Mouse (Mus musculus): ENCODE measurements around the gene Ctnnbl1. TPM values are rescaled to one million over a fixed set of nuclear protein-coding genes. Genes with fewer than 3 reads are reported as not detected.
A peak's percentile ranks its signal among the peaks of the same experiment; 100 is the strongest.

Ctnnbl1 gene
- total RNA-seq, 2 experiments from 2014 or later, result 9.7 to 12.8 TPM

DNA sequence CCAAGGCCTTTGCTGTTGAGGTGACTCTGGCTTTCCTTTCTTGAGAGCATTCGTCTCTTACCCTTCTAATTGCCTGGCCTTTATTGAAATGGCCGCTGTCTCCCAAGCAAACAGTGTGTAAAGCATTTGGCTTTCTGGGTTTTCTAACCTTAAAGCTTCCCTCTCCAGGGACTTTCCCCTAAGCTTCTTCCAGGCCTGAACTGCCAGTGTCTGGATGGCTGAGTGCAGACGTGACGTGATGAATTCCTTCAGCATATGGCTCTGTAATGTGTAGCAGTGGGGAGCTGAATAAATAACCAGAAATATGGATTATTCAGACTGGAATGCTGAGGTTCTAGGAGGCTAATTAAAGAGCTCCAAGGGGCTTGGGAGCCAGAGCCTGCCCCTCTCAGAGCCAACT lies 84.1 kb downstream of the Ctnnbl1 start:
- no peak for DNase-seq

DNA sequence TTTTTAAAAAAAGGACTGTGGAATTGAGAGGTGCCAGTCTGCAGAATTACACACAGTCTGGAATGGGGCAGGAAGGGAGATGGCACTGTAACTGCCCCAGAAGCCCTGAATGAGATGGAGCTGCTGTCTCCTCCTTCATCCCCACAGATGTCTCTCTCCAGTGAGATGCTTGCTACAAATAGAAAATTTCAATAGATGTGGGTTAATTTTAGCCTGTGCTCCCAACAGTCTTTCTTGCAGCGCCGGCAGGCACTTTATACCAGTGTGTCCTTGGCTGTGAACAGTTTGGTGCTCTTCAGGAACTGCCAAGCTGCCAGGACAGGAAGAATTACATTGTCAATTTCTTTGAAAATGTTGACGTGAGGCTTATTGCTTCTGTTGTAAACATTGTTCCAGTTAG lies 86.3 kb downstream of the Ctnnbl1 start:
- DNase-seq, result no peak

DNA sequence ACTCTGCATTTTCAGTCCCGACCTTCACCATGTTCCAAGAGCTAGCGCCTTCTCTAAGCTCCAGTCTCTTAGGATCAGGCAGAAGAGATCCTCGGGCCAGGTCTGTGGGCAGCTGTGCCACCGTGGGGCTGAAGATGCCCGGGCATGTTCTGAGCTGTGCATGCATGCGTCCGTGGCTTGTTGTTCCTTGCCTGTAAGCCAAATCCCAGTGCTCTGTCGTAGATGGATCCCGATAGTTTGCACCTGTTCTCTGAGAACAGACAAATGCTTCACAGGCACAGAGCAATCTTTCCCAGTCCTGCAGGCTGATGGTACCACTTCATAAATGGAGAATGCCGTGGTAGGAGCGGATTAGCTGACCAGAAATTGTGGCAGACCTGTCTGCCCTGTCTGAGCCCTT lies 87.0 kb downstream of the Ctnnbl1 start:
- DNase-seq, result no peak

DNA sequence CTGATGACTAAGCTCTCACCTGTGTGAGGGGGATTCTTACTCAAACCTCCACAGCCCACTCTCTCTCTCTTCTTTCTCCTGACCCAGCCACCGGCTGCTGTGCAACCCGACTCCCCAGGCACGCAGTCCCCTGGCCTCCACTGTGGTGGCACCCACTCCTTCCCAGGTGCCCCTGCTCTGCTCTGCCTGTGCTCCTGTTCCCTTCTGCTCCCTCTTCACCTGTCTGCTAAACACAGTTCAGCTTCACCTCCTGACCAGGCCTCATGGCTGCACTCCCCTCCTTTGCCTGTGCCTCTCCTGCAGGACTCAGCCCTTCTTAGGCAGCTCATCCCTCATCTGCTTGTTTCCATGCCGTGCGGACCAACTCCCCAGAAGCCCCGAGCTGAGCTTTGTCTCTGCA lies 92.9 kb downstream of the Ctnnbl1 start:
- DNase-seq, result no peak

DNA sequence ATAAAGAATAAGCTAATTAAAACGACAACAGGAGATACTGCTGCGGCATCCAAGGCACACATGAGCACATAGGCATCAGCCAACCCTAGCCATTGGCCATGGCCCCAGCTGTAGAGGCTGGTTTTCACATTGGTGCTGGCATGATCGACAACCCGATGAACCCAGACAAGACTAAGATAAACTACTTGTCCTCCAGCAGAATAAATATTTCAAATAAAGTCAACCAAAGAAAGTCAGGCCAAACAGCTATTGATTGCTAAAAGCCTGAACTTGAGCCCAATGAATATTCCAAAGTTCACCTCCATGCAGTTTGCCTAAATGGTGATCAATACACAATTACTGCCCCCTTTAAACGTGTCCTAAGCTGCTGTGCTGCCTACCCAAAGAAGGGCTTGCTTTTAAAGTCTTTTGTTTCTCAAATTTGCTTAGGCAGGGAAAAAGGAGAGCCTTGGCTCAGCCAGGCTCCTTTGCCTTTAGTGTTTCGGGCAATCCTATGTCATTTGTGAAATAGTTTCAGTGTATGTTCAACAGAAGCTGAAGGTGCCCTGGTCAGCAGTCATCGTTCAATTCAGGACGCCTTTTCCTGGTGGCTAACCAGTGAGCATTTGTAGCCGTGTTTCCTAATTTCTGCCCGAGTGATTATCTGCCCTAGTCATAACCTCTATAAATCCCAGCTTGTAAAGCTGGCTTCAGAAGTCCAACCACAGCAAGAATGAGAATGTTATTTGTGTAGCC lies 93.6 kb downstream of the Ctnnbl1 start:
- no peak for DNase-seq

DNA sequence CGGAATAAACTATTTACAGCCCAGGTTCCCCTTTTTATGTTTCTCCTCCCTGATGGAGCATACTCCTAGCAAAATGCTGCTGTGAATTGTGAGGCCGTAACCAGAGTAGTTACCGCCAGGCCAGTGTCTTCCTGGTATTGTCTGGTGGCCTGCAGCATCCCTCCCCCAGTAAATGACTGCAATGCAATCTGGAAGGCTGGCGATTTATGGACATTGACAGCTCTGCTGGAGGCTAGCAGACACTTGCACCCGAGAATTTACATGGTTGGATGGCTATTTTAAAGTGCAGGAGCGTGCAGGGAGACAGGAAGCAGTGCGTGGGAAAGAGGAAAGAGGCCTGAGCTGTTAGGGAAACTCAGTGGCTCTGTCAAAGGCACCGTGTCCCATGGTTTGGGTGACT lies 99.8 kb downstream of the Ctnnbl1 start:
- DNase-seq, result no peak

DNA sequence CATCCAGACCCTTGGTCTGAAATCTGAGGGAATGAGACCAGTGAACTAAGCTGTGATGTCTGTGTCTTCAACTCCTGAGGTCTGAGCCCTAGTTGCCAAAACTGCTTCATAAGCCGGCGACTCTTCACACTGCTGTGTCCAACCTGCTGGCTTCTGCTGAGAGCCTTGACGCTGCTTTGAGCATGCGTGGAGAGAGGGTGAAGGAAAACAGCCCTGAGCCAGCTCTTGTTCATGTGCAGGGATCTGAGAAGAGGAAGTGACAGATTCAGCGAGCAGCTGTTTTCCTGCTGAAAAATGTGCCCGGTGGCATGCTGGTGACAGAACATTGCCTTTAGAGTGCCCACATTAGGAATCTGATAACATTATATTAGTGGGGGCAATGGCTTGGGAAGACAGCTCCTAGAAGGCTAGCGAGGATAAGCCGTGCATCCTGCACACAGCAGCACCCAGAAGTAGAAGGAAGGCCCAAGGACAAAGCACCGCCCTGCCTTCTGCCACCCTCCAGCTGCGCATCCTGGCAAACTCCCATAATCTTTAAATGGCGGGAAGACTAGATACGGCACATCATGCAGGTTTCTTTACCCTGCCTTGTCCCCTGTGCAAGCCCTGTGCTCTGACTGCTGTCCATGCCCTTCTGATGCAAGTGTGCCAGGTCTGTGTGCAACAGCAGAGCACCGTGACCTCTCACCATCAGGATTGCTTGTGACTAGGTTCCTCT lies 101.2 kb downstream of the Ctnnbl1 start:
- DNase-seq, result no peak

DNA sequence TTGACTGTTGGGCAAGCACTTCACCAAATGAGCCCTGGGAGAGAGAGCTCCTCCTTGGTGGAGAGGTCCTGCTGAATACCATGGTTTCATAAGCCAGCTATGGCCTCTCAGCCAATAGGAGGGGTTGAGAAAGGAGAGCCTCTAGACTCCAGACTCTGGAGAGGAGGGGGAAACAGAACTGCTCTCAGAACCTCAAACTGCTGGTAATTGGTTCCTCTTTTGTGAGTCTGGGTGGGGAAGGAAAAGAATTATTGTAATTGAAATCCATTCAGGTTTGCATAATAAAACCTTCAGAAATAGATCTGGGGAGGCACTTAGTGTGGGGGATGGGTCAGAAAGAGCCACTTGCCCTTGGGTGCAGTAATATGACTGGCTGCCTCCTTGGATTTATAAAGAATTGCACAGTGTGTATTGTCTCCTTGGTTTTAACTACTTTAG lies 103.5 kb downstream of the Ctnnbl1 start:
- DNase-seq, result no peak

DNA sequence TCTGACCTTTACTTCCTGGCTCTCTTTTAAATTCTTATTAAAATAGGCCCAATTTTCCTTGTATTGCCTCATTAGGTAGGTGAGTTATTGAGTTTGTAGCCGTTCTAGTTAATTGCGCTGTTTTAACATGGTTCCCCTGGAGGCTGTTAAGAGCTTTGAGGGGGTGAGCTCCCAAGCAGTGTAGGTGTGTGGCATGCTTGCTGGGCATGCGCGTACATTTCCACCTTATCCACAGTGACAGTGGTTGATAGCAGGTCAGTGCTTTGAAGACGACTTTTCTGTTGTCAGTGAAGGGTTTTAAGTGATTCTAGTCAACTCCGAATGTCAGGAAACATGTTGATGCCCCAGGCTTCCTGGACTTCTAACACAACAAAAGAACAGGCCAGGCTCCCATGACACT lies 103.9 kb downstream of the Ctnnbl1 start:
- no peak for DNase-seq

DNA sequence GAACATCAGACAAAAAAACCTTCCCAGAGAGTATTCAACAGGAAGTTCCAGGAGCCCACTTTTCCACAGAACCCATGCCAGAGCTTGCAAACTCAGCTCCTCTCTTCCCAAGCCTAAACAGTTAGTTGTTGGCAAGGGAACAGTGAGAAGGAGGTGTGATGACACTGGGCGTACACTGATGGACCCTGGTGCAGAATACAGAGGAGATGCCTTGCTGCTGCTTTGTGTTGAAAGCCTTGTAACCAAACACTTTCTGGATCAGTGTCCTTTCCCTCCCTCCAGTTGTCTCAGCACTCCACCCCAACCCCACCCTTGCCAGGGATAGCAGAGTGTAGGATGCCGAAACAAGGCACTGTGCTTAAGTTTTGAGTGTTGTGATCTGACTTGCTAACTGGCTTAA lies 107.5 kb downstream of the Ctnnbl1 start:
- DNase-seq, result no peak

DNA sequence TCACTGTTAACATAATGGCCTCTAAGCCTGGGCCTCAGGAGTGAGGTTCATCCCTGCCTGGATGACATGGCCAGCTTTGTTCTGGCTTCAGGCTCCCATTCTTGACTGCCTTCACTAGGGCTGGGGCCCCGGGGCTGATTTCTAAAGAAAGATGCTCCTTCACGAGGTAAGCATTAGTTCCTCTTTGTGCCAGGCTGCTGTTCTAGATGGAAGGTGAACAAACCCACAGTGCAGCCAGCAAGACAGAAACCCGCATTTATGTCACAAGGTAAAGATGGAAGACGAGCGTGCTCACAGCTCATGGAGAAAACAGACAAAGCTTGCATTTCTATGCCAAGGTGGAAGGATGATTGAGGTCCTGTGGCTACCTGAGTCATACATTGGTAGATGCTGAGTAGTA lies 108.6 kb downstream of the Ctnnbl1 start:
- no peak for DNase-seq

DNA sequence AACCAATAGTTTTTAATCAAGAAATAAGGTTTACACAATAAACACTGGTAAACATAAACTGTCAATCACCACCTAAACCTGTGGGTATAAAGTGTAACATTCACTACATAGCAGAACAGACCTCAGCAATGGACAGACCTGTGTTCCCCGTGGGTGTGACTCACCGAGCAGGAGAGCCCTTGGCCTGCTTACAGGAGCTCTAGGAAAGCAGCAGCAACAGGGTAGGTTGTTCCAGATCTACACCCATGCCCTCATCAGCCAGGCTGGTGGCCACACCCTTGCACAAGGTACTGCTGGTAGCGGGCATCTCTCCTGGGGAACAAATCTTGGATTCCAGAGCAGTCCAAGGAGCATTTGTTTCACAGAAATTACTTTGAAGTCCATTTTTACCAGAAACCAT lies 115.9 kb downstream of the Ctnnbl1 start:
- DNase-seq, result no peak

DNA sequence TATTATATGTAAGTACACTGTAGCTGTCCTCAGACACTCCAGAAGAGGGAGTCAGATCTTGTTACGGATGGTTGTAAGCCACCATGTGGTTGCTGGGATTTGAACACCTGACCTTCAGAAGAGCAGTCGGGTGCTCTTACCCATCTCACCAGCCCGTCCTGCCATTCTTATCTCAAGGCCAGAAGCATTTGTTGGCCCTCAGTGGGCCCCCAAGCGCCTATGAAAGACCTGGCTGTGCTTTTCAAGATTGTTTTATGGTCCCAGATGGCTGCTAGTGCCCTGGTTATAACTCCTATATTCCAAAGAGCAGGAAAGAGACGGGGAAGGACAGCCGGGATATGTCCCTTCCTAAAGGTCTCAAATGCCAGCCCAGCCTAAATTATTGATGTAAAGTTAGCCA lies 118.6 kb downstream of the Ctnnbl1 start:
- DNase-seq, result no peak

DNA sequence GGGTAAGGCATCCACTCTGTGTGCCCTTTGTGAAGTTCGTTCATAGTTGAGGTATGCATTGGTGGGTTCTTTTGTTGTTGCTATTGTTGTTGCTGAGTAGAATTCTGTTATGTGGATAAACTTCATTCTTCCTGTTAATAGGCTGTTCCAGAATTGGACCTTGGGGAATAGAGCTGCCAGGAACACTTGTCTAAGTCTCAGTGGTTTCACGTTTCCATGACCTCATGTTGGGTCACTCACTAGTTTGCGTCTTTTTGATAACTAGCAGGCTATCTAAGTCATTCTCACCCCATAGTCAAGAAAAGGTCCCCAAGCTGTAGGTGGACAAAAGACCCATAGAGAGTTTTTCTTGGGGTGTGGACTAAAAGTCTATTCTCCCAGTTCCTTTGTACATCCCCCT lies 120.3 kb downstream of the Ctnnbl1 start:
- no peak for DNase-seq

DNA sequence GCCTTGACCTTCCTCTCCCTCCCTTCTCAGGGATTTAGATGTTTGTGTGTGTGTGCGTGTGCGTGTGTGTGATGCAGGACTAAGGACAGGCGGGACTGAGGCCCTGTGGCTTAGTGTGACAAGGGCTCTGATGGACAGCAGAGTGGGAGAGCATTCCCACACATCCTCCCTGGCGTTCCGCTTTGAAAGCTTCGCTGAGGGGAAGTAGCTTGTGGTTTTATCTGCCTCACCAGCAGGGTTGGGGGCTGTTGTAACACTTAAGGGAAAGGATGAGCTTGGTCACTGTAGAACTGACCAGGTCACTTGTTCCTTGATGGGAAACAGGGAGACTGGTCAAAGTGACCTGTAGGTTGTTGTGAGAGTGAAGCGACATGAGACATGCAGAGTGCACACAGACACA lies 121.1 kb downstream of the Ctnnbl1 start:
- no peak for DNase-seq

DNA sequence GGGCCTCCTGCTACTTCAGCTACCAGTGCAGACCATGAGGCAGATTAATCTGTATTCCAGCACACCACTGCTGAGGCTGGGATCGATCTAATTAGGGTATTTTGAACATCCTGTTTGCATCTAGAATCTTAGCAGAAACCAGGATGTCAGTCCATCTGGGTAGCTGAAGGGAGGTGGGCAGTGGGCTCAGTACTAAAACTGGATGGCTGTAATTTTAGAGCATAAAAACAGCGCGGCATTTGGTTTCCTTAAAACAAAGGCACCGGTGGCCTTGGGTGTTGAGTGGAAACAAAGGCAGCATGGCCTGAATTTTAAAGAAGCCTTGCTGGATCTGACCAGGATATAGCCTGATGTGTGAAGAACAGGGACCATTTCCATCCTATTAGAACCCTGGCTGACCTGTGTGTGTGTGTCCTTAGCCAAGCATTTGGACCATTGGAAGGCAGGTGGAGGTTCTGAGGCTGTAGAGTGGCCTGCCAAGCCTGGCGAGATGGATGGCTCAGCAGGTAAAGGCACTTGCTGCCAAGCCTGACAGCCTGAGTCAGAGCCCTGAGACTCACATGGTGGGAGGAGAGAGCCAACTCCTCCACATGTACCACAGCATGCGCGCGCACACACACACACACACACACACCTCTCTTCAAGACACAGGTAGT lies 122.0 kb downstream of the Ctnnbl1 start:
- DNase-seq, result no peak

DNA sequence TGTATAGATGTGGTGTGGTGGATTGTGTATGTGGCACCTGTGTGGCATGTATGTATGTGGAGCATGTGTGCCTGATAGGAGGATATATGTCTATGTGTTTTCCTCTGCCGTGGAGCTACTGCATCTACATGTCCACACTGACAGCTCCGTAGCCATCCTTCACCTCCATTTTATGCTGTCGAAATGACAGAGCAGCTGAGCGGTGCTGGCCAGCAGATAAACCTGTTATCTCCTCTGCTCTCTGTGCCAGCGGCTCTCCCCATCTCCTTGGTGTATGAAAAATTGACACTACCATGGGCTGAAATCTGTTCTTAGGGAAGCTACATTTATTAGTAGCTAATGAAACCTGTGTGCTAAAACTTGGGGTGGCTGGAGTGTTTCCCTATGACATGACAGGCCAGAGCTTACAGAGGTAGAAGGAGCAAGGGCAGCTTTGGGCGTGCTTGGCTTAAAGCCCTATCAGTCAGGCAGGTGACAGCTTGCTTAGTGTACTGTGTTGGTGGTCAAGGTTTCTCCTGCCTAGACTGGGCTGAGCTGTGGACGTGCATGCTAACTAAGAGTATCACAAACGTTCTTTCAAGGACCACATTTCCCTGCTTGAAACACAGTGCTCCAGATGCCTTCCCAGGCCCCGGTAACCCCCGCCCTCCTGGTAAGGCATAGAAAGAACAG lies 124.2 kb downstream of the Ctnnbl1 start:
- no peak for DNase-seq

DNA sequence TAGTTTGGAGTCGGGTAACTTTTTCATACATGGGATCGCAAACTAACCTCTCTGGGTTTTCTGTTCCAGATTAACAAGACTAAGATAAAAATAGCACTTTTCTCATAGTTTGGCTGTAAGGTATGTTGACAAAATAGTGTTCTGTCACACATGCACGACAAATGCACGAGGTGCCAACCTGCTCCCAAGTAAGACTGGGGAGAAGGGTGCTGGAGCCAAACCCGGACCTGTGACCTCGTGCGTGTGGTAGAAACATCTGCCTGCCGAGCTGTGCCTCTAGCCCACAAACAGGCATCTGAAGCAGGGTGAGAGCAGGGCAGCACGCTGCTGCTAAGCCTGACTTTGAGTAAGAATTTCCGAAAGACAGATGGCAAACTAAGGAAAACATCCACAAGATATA lies 125.1 kb downstream of the Ctnnbl1 start:
- DNase-seq, result no peak

DNA sequence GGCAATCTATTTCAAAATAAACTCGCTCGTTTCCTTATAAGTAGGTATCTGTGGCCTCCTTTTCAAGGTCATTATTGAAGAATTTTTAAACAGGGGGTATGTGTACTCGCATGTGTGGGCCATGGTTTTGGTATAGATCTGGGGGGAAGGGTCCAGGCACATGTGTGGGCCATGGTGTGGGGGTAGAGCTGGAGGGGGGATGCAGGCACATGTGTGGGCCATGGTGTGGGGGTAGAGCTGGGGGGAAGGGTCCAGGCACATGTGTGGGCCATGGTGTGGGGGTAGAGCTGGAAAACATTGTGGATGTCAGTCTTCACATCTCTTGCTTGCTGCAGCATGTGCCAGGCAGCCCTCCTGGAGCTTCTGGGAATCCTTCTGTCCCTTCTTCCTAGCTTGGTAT lies 129.9 kb downstream of the Ctnnbl1 start:
- DNase-seq, result no peak

DNA sequence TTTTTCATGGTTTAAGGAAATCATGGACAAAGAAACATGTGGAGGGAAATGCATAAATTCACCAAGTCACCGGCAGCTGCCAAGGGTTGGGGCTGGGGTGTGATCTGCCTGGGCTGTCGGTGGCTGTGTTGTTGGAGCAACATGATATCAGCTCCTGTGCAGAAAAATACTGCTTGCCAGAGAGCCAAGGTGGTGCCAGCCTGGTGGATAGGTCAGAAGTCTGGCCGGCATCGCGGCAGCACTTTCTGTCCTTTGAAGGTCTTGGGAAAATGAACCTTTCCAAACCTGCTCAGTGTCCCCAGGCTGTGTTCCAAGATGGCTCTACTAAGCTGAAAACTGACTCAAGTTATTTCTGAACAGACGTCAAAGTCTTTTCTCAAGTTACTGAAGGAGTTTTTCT lies 133.0 kb downstream of the Ctnnbl1 start:
- DNase-seq, result peak; percentile 68

DNA sequence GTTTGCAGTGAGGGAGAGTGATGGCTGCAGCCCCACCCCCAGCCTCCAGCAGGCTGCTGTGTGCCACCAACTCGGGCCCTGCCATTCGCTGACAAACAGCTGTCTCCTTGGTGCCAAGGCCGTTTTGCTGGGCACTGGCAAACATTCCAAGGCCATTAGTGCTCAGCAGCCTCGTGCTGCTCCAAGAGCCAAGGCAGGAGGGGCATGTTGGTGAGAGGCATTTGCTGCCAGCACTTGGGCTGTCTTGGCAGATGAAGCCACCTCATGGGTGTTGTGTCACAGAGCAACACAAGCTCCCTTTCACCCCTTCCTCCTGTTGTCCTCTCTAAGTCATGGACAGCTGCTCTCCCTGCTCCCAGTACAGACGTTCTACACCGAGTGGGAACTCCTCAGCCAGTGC lies 136.0 kb downstream of the Ctnnbl1 start:
- peak; percentile 61 for DNase-seq

DNA sequence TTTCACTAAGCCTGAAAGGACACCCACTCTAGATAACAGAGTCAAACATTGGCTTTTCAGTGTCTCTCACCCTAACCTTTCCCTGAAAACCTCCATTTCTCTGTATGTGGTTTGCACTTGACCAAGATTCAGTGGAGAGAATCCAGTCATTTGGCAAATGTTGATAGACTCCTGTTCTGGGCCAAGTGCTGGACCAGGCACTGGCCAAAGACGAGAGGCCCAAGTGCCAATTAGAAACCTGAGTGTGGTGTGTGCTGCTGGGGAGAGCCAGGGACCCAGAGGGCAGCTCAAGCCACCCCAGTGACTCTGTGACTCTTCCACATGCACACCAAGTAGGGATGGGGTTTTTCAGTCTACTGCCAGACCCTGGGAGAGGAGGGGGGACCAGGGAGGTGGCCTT lies 136.5 kb downstream of the Ctnnbl1 start:
- DNase-seq, result peak; percentile 36

DNA sequence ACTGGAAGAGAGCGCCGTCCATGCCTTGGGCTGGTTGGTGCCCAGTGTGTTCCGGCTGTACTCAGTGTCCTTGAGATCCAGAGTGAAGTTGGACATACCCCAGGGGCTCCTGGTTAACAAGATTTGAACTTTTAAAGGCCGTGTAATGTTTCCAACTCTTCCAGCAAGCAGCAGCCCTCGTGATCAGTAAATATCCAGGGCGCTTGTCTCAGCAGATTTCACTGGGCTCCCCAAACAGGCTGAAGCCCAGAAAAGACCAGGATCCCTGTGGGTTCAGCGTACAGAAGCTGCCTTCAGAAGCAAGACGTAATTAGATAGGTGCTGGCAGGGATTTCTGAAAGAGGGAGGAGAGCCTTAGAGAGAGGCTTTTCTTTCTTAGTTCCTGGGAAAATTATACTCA lies 137.9 kb downstream of the Ctnnbl1 start:
- DNase-seq, result no peak
